Mouse (Mus musculus) MEL-GATA-1-ER (cell line): ENCODE data around the gene Olfr911-ps1.

Source experiments
- DNase-seq: peaks from one replicate; pipeline ENCODE4 v3.0.0-alpha.2; 2012; ENCODE audit warnings: low read depth; ENCODE audit errors: extremely low read depth

Gene Olfr911-ps1

DNA sequence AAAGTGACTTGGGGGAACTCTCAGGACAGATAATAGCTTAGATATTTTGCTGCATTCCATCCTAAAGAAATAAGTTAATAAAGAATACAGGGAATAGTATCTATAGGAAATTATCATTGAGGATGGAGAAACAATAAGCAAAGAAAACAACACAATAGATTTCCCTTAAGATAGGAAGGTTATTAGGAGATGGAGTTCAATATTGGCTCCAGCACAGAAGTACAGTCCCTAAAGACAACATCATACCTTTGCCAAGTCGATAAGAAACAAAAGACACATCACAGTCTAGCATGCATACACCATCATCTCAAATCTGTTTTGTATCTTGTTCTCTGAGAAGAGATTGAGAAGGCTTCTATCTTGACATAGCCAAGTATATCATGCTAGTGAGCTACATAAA, at the start of gene Olfr911-ps1:
Gene Olfr911-ps1 (plus strand): TSS at position 301 of the 400 bp plus-strand sequence.
- DNase-seq: no peak

DNA sequence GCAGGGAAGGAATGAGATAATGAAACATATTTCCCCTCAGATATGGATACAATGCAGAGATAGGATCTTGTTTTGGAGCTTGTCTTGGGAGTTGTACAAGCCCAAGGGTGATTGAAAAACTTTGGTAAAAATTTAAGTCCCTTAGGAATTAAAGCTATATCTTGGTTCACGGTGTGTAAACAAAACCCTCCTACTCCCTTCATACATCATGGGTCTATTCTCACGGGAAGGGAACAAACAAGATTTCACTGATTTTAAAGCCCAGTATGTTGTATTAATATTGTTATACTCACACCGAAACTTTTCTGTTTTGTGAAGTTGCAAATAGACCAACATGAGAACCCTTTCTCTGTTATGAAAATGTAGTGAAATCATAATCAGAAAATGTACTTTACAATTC, 34.6 kb upstream of the Olfr911-ps1 start, which contains the start of gene Olfr906:
Gene Olfr906 (plus strand): TSS at position 301 of the 400 bp plus-strand sequence.
- DNase-seq: no peak

DNA sequence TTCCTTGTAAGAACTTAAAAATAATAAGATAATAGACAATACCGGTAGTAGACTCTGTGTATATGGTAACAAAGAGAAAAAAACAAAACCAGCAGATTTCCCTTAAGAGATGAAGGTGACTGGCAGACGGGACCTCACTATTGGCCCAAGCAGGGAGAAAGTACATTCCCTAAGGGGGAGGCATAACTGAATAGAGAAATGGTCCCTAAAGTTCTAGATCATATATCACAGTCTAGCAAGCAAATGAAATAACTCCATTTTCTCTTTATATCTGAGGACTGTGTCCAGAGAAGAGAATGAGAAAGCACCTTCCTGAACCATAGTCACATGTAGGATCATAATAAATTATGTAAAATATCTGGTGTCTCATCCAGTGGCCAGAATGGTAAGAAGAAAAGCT, 25.9 kb upstream of the Olfr911-ps1 start, which contains the start of gene Olfr907:
Gene Olfr907 (plus strand): TSS at position 301 of the 400 bp plus-strand sequence.
- no peak for DNase-seq

DNA sequence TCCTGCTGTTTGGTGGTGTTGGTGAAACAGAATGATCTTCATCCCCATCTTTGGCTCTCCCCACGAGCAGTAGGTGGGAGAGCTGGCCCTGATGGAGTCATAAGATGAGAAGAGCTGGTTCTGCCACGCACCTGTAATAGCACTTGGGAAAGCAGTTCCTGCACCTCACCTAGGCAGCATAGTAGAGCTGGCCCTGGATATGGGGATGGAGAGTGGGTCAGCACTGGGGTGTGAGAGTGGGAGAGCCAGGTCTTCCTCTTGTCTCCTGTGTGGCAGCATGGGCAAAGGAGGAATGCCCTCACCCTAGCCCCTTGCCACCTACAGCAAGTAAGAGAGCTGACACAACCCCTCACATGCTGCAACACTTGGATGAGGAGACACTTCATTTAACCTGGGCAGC, 9.0 kb upstream of the Olfr911-ps1 start:
- no peak for DNase-seq

DNA sequence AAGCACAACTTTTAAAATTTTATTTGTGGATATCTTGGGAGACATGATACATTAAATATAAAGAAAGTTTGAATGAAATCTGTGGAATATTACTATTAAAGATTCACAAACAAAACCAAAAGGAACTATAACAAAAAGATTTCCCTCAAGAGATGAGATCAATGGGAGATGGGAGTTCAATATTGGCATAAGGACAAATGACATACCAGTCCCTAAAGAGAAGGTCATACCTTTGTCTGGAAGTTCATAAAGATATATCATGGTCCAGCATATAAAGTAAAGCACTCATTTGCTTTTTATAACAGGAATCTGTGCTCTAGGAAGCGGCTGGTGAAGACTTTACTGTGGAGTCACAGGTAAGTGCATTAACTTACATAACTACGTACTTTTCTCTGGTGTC, 16.2 kb downstream of the Olfr911-ps1 start, which contains the start of gene Olfr910:
Gene Olfr910 (plus strand): TSS at position 301 of the 400 bp plus-strand sequence.
- DNase-seq: no peak
